Comparison of ENCODE assay signal across 11 mouse cellular contexts in genomic region chr16:38044551-38044950, GRCm38 (mm10). TPM values are rescaled to one million over a fixed set of nuclear protein-coding genes. Genes with fewer than 3 reads are reported as not detected.
A peak's percentile ranks its signal among the peaks of the same experiment; 100 is the strongest.
DNase-seq lines count a peak whose midpoint lies in the region.
"Had no signal": no experiment of that assay in that cellular context is flagged by ENCODE, and none has a peak within 500 bp of the region (broad histone marks: within the 10 kb centered on the region; RNA-seq: fewer than 3 reads in every experiment).

No protein-coding gene starts in this region.

- DNase-seq in gastrocnemius, postnatal 14 days = peak; percentile 12
- no peak for DNase-seq in gastrocnemius, postnatal 10 days
- DNase-seq in brain, adult 2 months (ENCODE audit: low read depth, low spot score) = peak; percentile 89
- peak; percentile 82 to 90 for DNase-seq in cerebellum, postnatal 10 days
- peak; percentile 9 to 31 for DNase-seq in layer of hippocampus, postnatal 25 days (ENCODE audit: extremely low spot score in 1 of 2, low spot score in 1 of 2)
- no peak for DNase-seq in spleen, postnatal 4 days (ENCODE audit: low spot score in 2 of 2)
- DNase-seq in adrenal gland, postnatal 14 days = no peak
- DNase-seq in adrenal gland, adult 8-10 months = no peak
- DNase-seq: adrenal gland, postnatal 36 days; heart, postnatal 36 days; kidney, adult 11 months had no signal

- intact Hi-C loops in gastrocnemius, postnatal 14 days (cut with DNase I; ENCODE audit: low total_unique reads) = no loop called here

RNA-seq across cellular contexts. Expression of gene Gsk3b, which starts 44.2 kb away (rescaled TPM):
- 10 to 100 TPM; 47.2 to 49.3 TPM for total RNA-seq in gastrocnemius, postnatal 14 days (2021)
- 10 to 100 TPM; 58.8 to 65.8 TPM for total RNA-seq in gastrocnemius, postnatal 10 days (2021)
- total RNA-seq in layer of hippocampus, postnatal 25 days (2021) = 100 to 1,000 TPM; 139 to 153 TPM
- 62.3 and 64.9 TPM in 2 replicates for total RNA-seq in adrenal gland, postnatal 14 days (2021)
- 10 to 100 TPM; 67.6 to 79.6 (median 72.0) TPM for total RNA-seq in adrenal gland, adult 8-10 months (2022)

Comparison
In these comparisons a context has a peak if more than half of its experiments do, and no peak if none do; other contexts are left out.
1. DNase-seq: peak in gastrocnemius, postnatal 14 days (single experiment), brain, adult 2 months (single experiment), cerebellum, postnatal 10 days (2 of 2) and layer of hippocampus, postnatal 25 days (2 of 2); none in gastrocnemius, postnatal 10 days (single experiment), spleen, postnatal 4 days (0 of 2), adrenal gland, postnatal 14 days (single experiment) and adrenal gland, adult 8-10 months (single experiment).